13 mouse cellular contexts compared by ENCODE assay signal in the genomic region with DNA sequence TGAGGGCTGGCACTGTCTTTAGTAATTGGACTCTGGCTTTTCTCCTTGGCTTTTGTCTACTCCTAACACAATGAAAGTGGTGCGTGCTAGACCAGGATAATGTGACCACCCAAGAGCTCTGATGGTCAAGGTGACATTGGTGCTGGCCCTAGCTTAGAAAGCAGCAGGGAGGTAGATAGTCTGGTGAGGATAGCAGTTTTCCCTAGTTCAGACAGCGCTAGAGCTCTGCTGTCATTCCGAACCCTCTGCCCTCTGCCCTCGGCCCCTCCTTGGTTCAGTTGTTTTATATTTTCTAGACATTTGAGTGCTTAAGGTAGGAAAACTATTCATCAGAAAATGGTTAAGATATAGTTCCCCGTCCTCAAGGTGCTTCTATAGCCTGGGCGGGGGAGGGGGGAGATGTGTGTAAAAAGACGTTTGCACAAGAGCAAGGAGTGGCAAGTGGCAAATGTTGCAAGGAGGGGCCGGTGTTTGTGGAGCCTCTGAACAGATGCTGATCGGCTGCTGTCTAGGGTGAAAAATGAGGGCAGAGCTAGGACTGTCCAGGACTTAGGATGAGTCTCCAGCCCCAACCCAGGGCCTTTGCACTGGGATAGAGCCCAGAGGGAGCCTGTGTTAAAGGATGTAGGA. TPM values are rescaled to one million over a fixed set of nuclear protein-coding genes. Genes with fewer than 3 reads are reported as not detected.
DNase-seq lines count a peak whose midpoint lies in the region; ATAC-seq and TF ChIP-seq lines count a peak whose summit lies in the region.
"Had no signal": no experiment of that assay in that cellular context is flagged by ENCODE, and none has a peak within 500 bp of the region (broad histone marks: within the 10 kb centered on the region; RNA-seq: fewer than 3 reads in every experiment).

No protein-coding gene starts in this region.

- no peak for DNase-seq in hindbrain, embryonic 11.5 days (ENCODE audit: low spot score)
- DNase-seq in hindbrain, embryonic 10.5 days (ENCODE audit: low spot score), result no peak
- DNase-seq in stomach, postnatal 0 days (ENCODE audit: low spot score), result no peak
- DNase-seq in hindbrain, postnatal 0 days (ENCODE audit: low spot score), result no peak
- no peak for DNase-seq in urinary bladder, postnatal 4 days (ENCODE audit: low spot score in 2 of 2)
- no peak for DNase-seq in thymus, adult 2 months
- DNase-seq in frontal cortex, postnatal 10 days (ENCODE audit: low spot score in 2 of 2), result no peak
- DNase-seq: adrenal gland, postnatal 10 days had no signal

- TF ChIP-seq CTCF in stomach, postnatal 0 days (IDR thresholded peaks at IDR 0.05; ENCODE audit: low read depth), result no peak
- no peak for TF ChIP-seq CTCF in hindbrain, postnatal 0 days (IDR thresholded peaks at IDR 0.05; ENCODE audit: low read depth)
- TF ChIP-seq CTCF in thymus, adult 2 months (IDR thresholded peaks at IDR 0.05; ENCODE audit: borderline replicate concordance, control insufficient read depth, extremely low read depth, insufficient read depth, low read length, poor library complexity), result no peak

- no peak for TF ChIP-seq POLR2A in thymus, adult 2 months (IDR thresholded peaks at IDR 0.05; ENCODE audit: control insufficient read depth, extremely low read depth, insufficient read depth, low read length, poor library complexity)

- ATAC-seq in hindbrain, embryonic 11.5 days (ENCODE audit: low FRiP score), result no peak
- ATAC-seq in stomach, embryonic 14.5 days (ENCODE audit: insufficient number of reproducible peaks, insufficient read depth, low FRiP score, low read depth), result 0 out of 2 replicates have a peak, but pooled peaks have one; percentile 28
- no peak for ATAC-seq in stomach, postnatal 0 days (ENCODE audit: low FRiP score, low TSS enrichment)
- ATAC-seq in hindbrain, postnatal 0 days, result peak; percentile 62
- ATAC-seq: inflammation-experienced regulatory T-cells, adult 6 months; Patski had no signal

- H3K4me2 ChIP-seq in hindbrain, embryonic 11.5 days (replicated peaks; ENCODE audit: low read depth, low read length), result no peak overlapping the region
- H3K4me2 ChIP-seq in stomach, embryonic 14.5 days (replicated peaks; ENCODE audit: low read depth, low read length), result no peak overlapping the region
- no peak overlapping the region for H3K4me2 ChIP-seq in stomach, postnatal 0 days (replicated peaks; ENCODE audit: low read depth)
- H3K4me2 ChIP-seq in hindbrain, postnatal 0 days (ENCODE audit: low read depth, low read length), result no peak overlapping the region
- H3K4me2 ChIP-seq: heart, embryonic 11.5 days; neural tube, embryonic 12.5 days had no signal

- no peaks in the 10 kb centered on the region; the same call in 1 of the 2 replicates for H3K4me1 ChIP-seq in hindbrain, embryonic 11.5 days (replicated peaks; ENCODE audit: control insufficient read depth, insufficient read depth, low read length)
- peaks cover 28% of the 10 kb centered on the region for H3K4me1 ChIP-seq in hindbrain, embryonic 10.5 days (replicated peaks)
- H3K4me1 ChIP-seq in stomach, embryonic 14.5 days (ENCODE audit: control insufficient read depth, insufficient read depth, low read length), result no peaks in the 10 kb centered on the region; the same call in 1 of the 2 replicates
- no peaks in the 10 kb centered on the region for H3K4me1 ChIP-seq in stomach, postnatal 0 days (replicated peaks; ENCODE audit: control insufficient read depth, insufficient read depth)
- 0 out of 2 replicates have a peak, but pooled peaks cover 4% of the 10 kb centered on the region for H3K4me1 ChIP-seq in hindbrain, postnatal 0 days (ENCODE audit: insufficient read depth, low read length)
- H3K4me1 ChIP-seq in thymus, adult 2 months (replicated peaks; ENCODE audit: control insufficient read depth, insufficient read depth, low read length), result peaks cover 14% of the 10 kb centered on the region

- no peaks in the 10 kb centered on the region for H3K9me3 ChIP-seq in hindbrain, embryonic 11.5 days (ENCODE audit: control insufficient read depth, low read length)
- no peaks in the 10 kb centered on the region for H3K9me3 ChIP-seq in hindbrain, embryonic 10.5 days
- no peaks in the 10 kb centered on the region for H3K9me3 ChIP-seq in stomach, embryonic 14.5 days (ENCODE audit: control insufficient read depth, low read depth, low read length)
- H3K9me3 ChIP-seq in stomach, postnatal 0 days (ENCODE audit: control insufficient read depth, low read length), result no peaks in the 10 kb centered on the region
- no peaks in the 10 kb centered on the region for H3K9me3 ChIP-seq in hindbrain, postnatal 0 days (ENCODE audit: low read length)
- H3K9me3 ChIP-seq: neural tube, embryonic 12.5 days had no signal

- H3K27me3 ChIP-seq in hindbrain, embryonic 11.5 days (ENCODE audit: control insufficient read depth, insufficient read depth, low read length), result no peaks in the 10 kb centered on the region
- no peaks in the 10 kb centered on the region for H3K27me3 ChIP-seq in hindbrain, embryonic 10.5 days (ENCODE audit: insufficient read depth, poor library complexity, severe bottlenecking)
- H3K27me3 ChIP-seq in stomach, embryonic 14.5 days (ENCODE audit: control insufficient read depth, insufficient read depth, low read length), result no peaks in the 10 kb centered on the region
- H3K27me3 ChIP-seq in stomach, postnatal 0 days (ENCODE audit: control insufficient read depth, insufficient read depth, low read length), result no peaks in the 10 kb centered on the region
- H3K27me3 ChIP-seq in hindbrain, postnatal 0 days (ENCODE audit: insufficient read depth, low read length), result no peaks in the 10 kb centered on the region
- H3K27me3 ChIP-seq in thymus, adult 2 months (ENCODE audit: control insufficient read depth, insufficient read depth, low read length), result no peaks in the 10 kb centered on the region
- H3K27me3 ChIP-seq: neural tube, embryonic 12.5 days; Patski had no signal

- 84% methylated on average over 9 of the region's 9 CpGs for WGBS in hindbrain, embryonic 11.5 days
- 82% methylated on average over 9 of the region's 9 CpGs for WGBS in hindbrain, embryonic 10.5 days
- 72% methylated on average over 9 of the region's 9 CpGs for WGBS in stomach, embryonic 14.5 days
- 62% methylated on average over 9 of the region's 9 CpGs for WGBS in stomach, postnatal 0 days
- WGBS in hindbrain, postnatal 0 days, result 69% methylated on average over 9 of the region's 9 CpGs
- WGBS in thymus, adult 2 months, result 93% methylated on average over 9 of the region's 9 CpGs

- no peak for TF ChIP-seq EP300 in stomach, postnatal 0 days (optimal IDR thresholded peaks at IDR 0.05)

- no peak overlapping the region for H3K4me3 ChIP-seq in hindbrain, embryonic 11.5 days (ENCODE audit: low read depth, low read length)
- no peak overlapping the region for H3K4me3 ChIP-seq in hindbrain, embryonic 10.5 days
- no peak overlapping the region for H3K4me3 ChIP-seq in stomach, embryonic 14.5 days (ENCODE audit: low read depth, low read length)
- H3K4me3 ChIP-seq in stomach, postnatal 0 days (ENCODE audit: low read depth, low read length), result no peak overlapping the region
- no peak overlapping the region for H3K4me3 ChIP-seq in hindbrain, postnatal 0 days (ENCODE audit: low read length)
- no peak overlapping the region for H3K4me3 ChIP-seq in thymus, adult 2 months (ENCODE audit: control insufficient read depth, insufficient read depth, low read length)
- H3K4me3 ChIP-seq: neural tube, embryonic 12.5 days had no signal

- no peak overlapping the region for H3K9ac ChIP-seq in hindbrain, embryonic 11.5 days (ENCODE audit: low read depth, low read length)
- H3K9ac ChIP-seq in stomach, embryonic 14.5 days (replicated peaks; ENCODE audit: low read depth, low read length), result no peak overlapping the region
- H3K9ac ChIP-seq in stomach, postnatal 0 days (ENCODE audit: low read length), result no peak overlapping the region
- no peak overlapping the region for H3K9ac ChIP-seq in hindbrain, postnatal 0 days (replicated peaks; ENCODE audit: low read length)
- H3K9ac ChIP-seq: neural tube, embryonic 12.5 days had no signal

- H3K27ac ChIP-seq in hindbrain, embryonic 11.5 days (ENCODE audit: low read depth, low read length), result 0 out of 2 replicates have a peak overlapping the region, but pooled peaks have one; percentile 39
- H3K27ac ChIP-seq in hindbrain, embryonic 10.5 days, result no peak overlapping the region
- H3K27ac ChIP-seq in stomach, embryonic 14.5 days (ENCODE audit: low read length), result no peak overlapping the region
- no peak overlapping the region for H3K27ac ChIP-seq in stomach, postnatal 0 days (replicated peaks)
- peak overlapping the region; percentile 75 for H3K27ac ChIP-seq in hindbrain, postnatal 0 days
- H3K27ac ChIP-seq in thymus, adult 2 months (ENCODE audit: control insufficient read depth, insufficient read depth, low read length), result no peak overlapping the region
- H3K27ac ChIP-seq: neural tube, embryonic 12.5 days had no signal

- H3K36me3 ChIP-seq in hindbrain, embryonic 11.5 days (ENCODE audit: control insufficient read depth, insufficient read depth, low read length), result peaks cover 2% of the 10 kb centered on the region; the same call in 1 of the 2 replicates
- H3K36me3 ChIP-seq in hindbrain, embryonic 10.5 days, result peaks cover 44% of the 10 kb centered on the region
- peaks cover 4% of the 10 kb centered on the region; the same call in 1 of the 2 replicates for H3K36me3 ChIP-seq in stomach, embryonic 14.5 days (ENCODE audit: control insufficient read depth, insufficient read depth, low read length)
- no peaks in the 10 kb centered on the region for H3K36me3 ChIP-seq in stomach, postnatal 0 days (ENCODE audit: control insufficient read depth, insufficient read depth, low read length)
- no peaks in the 10 kb centered on the region; the same call in 1 of the 2 replicates for H3K36me3 ChIP-seq in hindbrain, postnatal 0 days (ENCODE audit: insufficient read depth, low read length)
- H3K36me3 ChIP-seq in thymus, adult 2 months (ENCODE audit: control insufficient read depth, insufficient read depth, low read length), result no peaks in the 10 kb centered on the region; the same call in 1 of the 2 replicates

RNA-seq across cellular contexts. Expression of a gene that starts 7.0 kb away (rescaled TPM):
- polyA plus RNA-seq in hindbrain, embryonic 11.5 days (2014; fragmentation: Nextera tagmentation; extraction: Ambion mirVana), result 28.1 and 33.9 TPM in 2 replicates
- 44.7 and 44.8 TPM in 2 replicates for polyA plus RNA-seq in hindbrain, embryonic 10.5 days (2016; fragmentation: Nextera tagmentation; extraction: Ambion mirVana)
- 24.7 and 27.2 TPM in 2 replicates for polyA plus RNA-seq in stomach, embryonic 14.5 days (2014; fragmentation: Nextera tagmentation; extraction: Ambion mirVana)
- 13.3 and 17.1 TPM in 2 replicates for polyA plus RNA-seq in stomach, postnatal 0 days (2015; fragmentation: Nextera tagmentation; extraction: Ambion mirVana)
- 88.2 and 91.7 TPM in 2 replicates for total RNA-seq in hindbrain, postnatal 0 days (2014; rRNA removed)
- polyA plus RNA-seq in hindbrain, postnatal 0 days (2015; fragmentation: Nextera tagmentation; extraction: Ambion mirVana), result 36.7 and 38.3 TPM in 2 replicates
- 91.3 and 114 TPM in 2 replicates for polyA plus RNA-seq in thymus, adult 2 months (2012; rRNA removed)

RNA-seq across cellular contexts. Expression of a gene that starts 10.0 kb away (rescaled TPM):
- 12.2 and 14.7 TPM in 2 replicates for polyA plus RNA-seq in hindbrain, embryonic 11.5 days (2014; fragmentation: Nextera tagmentation; extraction: Ambion mirVana)
- polyA plus RNA-seq in hindbrain, embryonic 10.5 days (2016; fragmentation: Nextera tagmentation; extraction: Ambion mirVana), result 18.6 and 20.7 TPM in 2 replicates
- 15.3 and 16.0 TPM in 2 replicates for polyA plus RNA-seq in stomach, embryonic 14.5 days (2014; fragmentation: Nextera tagmentation; extraction: Ambion mirVana)
- polyA plus RNA-seq in stomach, postnatal 0 days (2015; fragmentation: Nextera tagmentation; extraction: Ambion mirVana), result 11.7 and 13.4 TPM in 2 replicates
- 53.3 and 57.9 TPM in 2 replicates for total RNA-seq in hindbrain, postnatal 0 days (2014; rRNA removed)
- 18.1 and 20.0 TPM in 2 replicates for polyA plus RNA-seq in hindbrain, postnatal 0 days (2015; fragmentation: Nextera tagmentation; extraction: Ambion mirVana)
- 23.8 and 30.5 TPM in 2 replicates for polyA plus RNA-seq in thymus, adult 2 months (2012; rRNA removed)

RNA-seq across cellular contexts. Expression of a gene that starts 27.0 kb away (rescaled TPM):
- 337 and 338 TPM in 2 replicates for polyA plus RNA-seq in hindbrain, embryonic 11.5 days (2014; fragmentation: Nextera tagmentation; extraction: Ambion mirVana)
- 280 and 301 TPM in 2 replicates for polyA plus RNA-seq in hindbrain, embryonic 10.5 days (2016; fragmentation: Nextera tagmentation; extraction: Ambion mirVana)
- polyA plus RNA-seq in stomach, embryonic 14.5 days (2014; fragmentation: Nextera tagmentation; extraction: Ambion mirVana), result 236 and 237 TPM in 2 replicates
- polyA plus RNA-seq in stomach, postnatal 0 days (2015; fragmentation: Nextera tagmentation; extraction: Ambion mirVana), result 186 and 196 TPM in 2 replicates
- 139 and 149 TPM in 2 replicates for total RNA-seq in hindbrain, postnatal 0 days (2014; rRNA removed)
- polyA plus RNA-seq in hindbrain, postnatal 0 days (2015; fragmentation: Nextera tagmentation; extraction: Ambion mirVana), result 239 and 241 TPM in 2 replicates
- 51.7 and 65.2 TPM in 2 replicates for polyA plus RNA-seq in thymus, adult 2 months (2012; rRNA removed)

RNA-seq across cellular contexts. Expression of a gene that starts 38.7 kb away (rescaled TPM):
- polyA plus RNA-seq in hindbrain, embryonic 11.5 days (2014; fragmentation: Nextera tagmentation; extraction: Ambion mirVana), result 74.6 and 76.1 TPM in 2 replicates
- polyA plus RNA-seq in hindbrain, embryonic 10.5 days (2016; fragmentation: Nextera tagmentation; extraction: Ambion mirVana), result 71.0 and 91.5 TPM in 2 replicates
- 45.0 and 49.5 TPM in 2 replicates for polyA plus RNA-seq in stomach, embryonic 14.5 days (2014; fragmentation: Nextera tagmentation; extraction: Ambion mirVana)
- polyA plus RNA-seq in stomach, postnatal 0 days (2015; fragmentation: Nextera tagmentation; extraction: Ambion mirVana), result 30.2 and 31.2 TPM in 2 replicates
- 48.2 and 54.2 TPM in 2 replicates for total RNA-seq in hindbrain, postnatal 0 days (2014; rRNA removed)
- 91.5 and 92.0 TPM in 2 replicates for polyA plus RNA-seq in hindbrain, postnatal 0 days (2015; fragmentation: Nextera tagmentation; extraction: Ambion mirVana)
- 16.0 and 17.9 TPM in 2 replicates for polyA plus RNA-seq in thymus, adult 2 months (2012; rRNA removed)

RNA-seq across cellular contexts. Expression of a gene that starts 38.9 kb away (rescaled TPM):
- 3.7 and 6.0 TPM in 2 replicates for polyA plus RNA-seq in hindbrain, embryonic 11.5 days (2014; fragmentation: Nextera tagmentation; extraction: Ambion mirVana)
- polyA plus RNA-seq in hindbrain, embryonic 10.5 days (2016; fragmentation: Nextera tagmentation; extraction: Ambion mirVana), result 2.2 and 2.4 TPM in 2 replicates
- 1.6 and 3.0 TPM in 2 replicates for polyA plus RNA-seq in stomach, embryonic 14.5 days (2014; fragmentation: Nextera tagmentation; extraction: Ambion mirVana)
- 0.29 and 0.41 TPM in 2 replicates for polyA plus RNA-seq in stomach, postnatal 0 days (2015; fragmentation: Nextera tagmentation; extraction: Ambion mirVana)
- total RNA-seq in hindbrain, postnatal 0 days (2014; rRNA removed), result 6.4 and 8.4 TPM in 2 replicates
- 2.1 and 3.1 TPM in 2 replicates for polyA plus RNA-seq in hindbrain, postnatal 0 days (2015; fragmentation: Nextera tagmentation; extraction: Ambion mirVana)
- 1.0 and 1.2 TPM in 2 replicates for polyA plus RNA-seq in thymus, adult 2 months (2012; rRNA removed)

Comparison
In these comparisons a context has a peak if more than half of its experiments do, and no peak if none do; other contexts are left out.
1. ATAC-seq: peak in stomach, embryonic 14.5 days (single experiment) and hindbrain, postnatal 0 days (single experiment); none in hindbrain, embryonic 11.5 days (single experiment) and stomach, postnatal 0 days (single experiment).
2. H3K27ac ChIP-seq: peak in hindbrain, embryonic 11.5 days (single experiment) and hindbrain, postnatal 0 days (single experiment); none in hindbrain, embryonic 10.5 days (single experiment), stomach, embryonic 14.5 days (single experiment), stomach, postnatal 0 days (single experiment) and thymus, adult 2 months (single experiment).